ENCODE assay signal across 8 mouse cellular contexts in genomic region chrX:70384917-70385275, GRCm38 (mm10). TPM values are rescaled to one million over a fixed set of nuclear protein-coding genes. Genes with fewer than 3 reads are reported as not detected.
A peak's percentile ranks its signal among the peaks of the same experiment; 100 is the strongest.
DNase-seq lines count a peak whose midpoint lies in the region; ATAC-seq and TF ChIP-seq lines count a peak whose summit lies in the region.

No protein-coding gene starts in this region.

- WGBS in liver, adult 2 months = 36% methylated on average over 3 of the region's 3 CpGs
- WGBS in embryonic facial prominence, embryonic 13.5 days = 45% methylated on average over 3 of the region's 3 CpGs
- WGBS in intestine, embryonic 16.5 days = 53% methylated on average over 3 of the region's 3 CpGs
- 62% methylated on average over 3 of the region's 3 CpGs for WGBS in neural tube, embryonic 13.5 days

- H3K9ac ChIP-seq in liver, adult 2 months (ENCODE audit: low read depth, low read length) = no peak overlapping the region
- peak overlapping the region; percentile 73; the same call in 1 of the 2 replicates for H3K9ac ChIP-seq in embryonic facial prominence, embryonic 13.5 days
- peak overlapping the region; percentile 66 for H3K9ac ChIP-seq in intestine, embryonic 16.5 days (ENCODE audit: low read depth, low read length)
- peak overlapping the region; percentile 76 for H3K9ac ChIP-seq in neural tube, embryonic 13.5 days

- H3K27ac ChIP-seq in liver, adult 2 months (replicated peaks; ENCODE audit: insufficient read depth, low read depth, low read length) = peak overlapping the region; percentile 91
- peak overlapping the region; percentile 87 for H3K27ac ChIP-seq in embryonic facial prominence, embryonic 13.5 days
- peak overlapping the region; percentile 82 for H3K27ac ChIP-seq in intestine, embryonic 16.5 days (ENCODE audit: low read length)
- H3K27ac ChIP-seq in neural tube, embryonic 13.5 days (replicated peaks) = peak overlapping the region; percentile 79; the same call in 1 of the 2 replicates

- no peaks in the 10 kb centered on the region for H3K27me3 ChIP-seq in liver, adult 2 months (ENCODE audit: control insufficient read depth, insufficient read depth, low read length)
- H3K27me3 ChIP-seq in embryonic facial prominence, embryonic 13.5 days = no peaks in the 10 kb centered on the region
- no peaks in the 10 kb centered on the region for H3K27me3 ChIP-seq in intestine, embryonic 16.5 days (replicated peaks; ENCODE audit: control insufficient read depth, insufficient read depth, low read length)
- no peaks in the 10 kb centered on the region for H3K27me3 ChIP-seq in neural tube, embryonic 13.5 days

- no peaks in the 10 kb centered on the region for H3K9me3 ChIP-seq in embryonic facial prominence, embryonic 13.5 days
- H3K9me3 ChIP-seq in intestine, embryonic 16.5 days (ENCODE audit: control insufficient read depth, low read length) = no peaks in the 10 kb centered on the region
- no peaks in the 10 kb centered on the region for H3K9me3 ChIP-seq in neural tube, embryonic 13.5 days

- H3K4me3 ChIP-seq in liver, adult 2 months (ENCODE audit: insufficient read depth, low read depth, low read length) = peak overlapping the region; percentile 75; the same call in 1 of the 2 replicates
- H3K4me3 ChIP-seq in embryonic facial prominence, embryonic 13.5 days = peak overlapping the region; percentile 51
- peak overlapping the region; percentile 58 for H3K4me3 ChIP-seq in intestine, embryonic 16.5 days (ENCODE audit: low read length)
- peak overlapping the region; percentile 50 for H3K4me3 ChIP-seq in neural tube, embryonic 13.5 days

- no peaks in the 10 kb centered on the region for H3K79me2 ChIP-seq in liver, adult 2 months (ENCODE audit: control insufficient read depth, insufficient read depth, low read length)

- peaks cover 6% of the 10 kb centered on the region; the same call in 1 of the 2 replicates for H3K4me1 ChIP-seq in liver, adult 2 months (ENCODE audit: control insufficient read depth, insufficient read depth, low read length)
- H3K4me1 ChIP-seq in embryonic facial prominence, embryonic 13.5 days = peaks cover 5% of the 10 kb centered on the region; the same call in 1 of the 2 replicates
- H3K4me1 ChIP-seq in intestine, embryonic 16.5 days (ENCODE audit: control insufficient read depth, insufficient read depth, low read length) = 0 out of 2 replicates have a peak, but pooled peaks cover 3% of the 10 kb centered on the region
- H3K4me1 ChIP-seq in neural tube, embryonic 13.5 days (replicated peaks) = peaks cover 9% of the 10 kb centered on the region

- ATAC-seq in embryonic facial prominence, embryonic 13.5 days (ENCODE audit: insufficient number of reproducible peaks, insufficient read depth, low FRiP score, low TSS enrichment, low read depth) = peak; percentile 12; the same call in 1 of the 2 replicates
- peak; percentile 28; the same call in 1 of the 2 replicates for ATAC-seq in intestine, embryonic 16.5 days
- no peak for ATAC-seq in neural tube, embryonic 13.5 days (ENCODE audit: low read depth)

- peak overlapping the region; percentile 53 for H3K4me2 ChIP-seq in embryonic facial prominence, embryonic 13.5 days
- H3K4me2 ChIP-seq in intestine, embryonic 16.5 days (ENCODE audit: low read depth, low read length) = peak overlapping the region; percentile 48
- H3K4me2 ChIP-seq in neural tube, embryonic 13.5 days = peak overlapping the region; percentile 56

- TF ChIP-seq POLR2A in liver, adult 2 months (IDR thresholded peaks at IDR 0.05; ENCODE audit: extremely low read depth, insufficient read depth, low read length) = no peak

- TF ChIP-seq CTCF in liver, adult 2 months (IDR thresholded peaks at IDR 0.05; ENCODE audit: low read depth, low read length) = no peak

- H3K36me3 ChIP-seq in liver, adult 2 months (ENCODE audit: control insufficient read depth, insufficient read depth, low read length) = no peaks in the 10 kb centered on the region; the same call in 1 of the 2 replicates
- H3K36me3 ChIP-seq in embryonic facial prominence, embryonic 13.5 days = peaks cover 11% of the 10 kb centered on the region
- H3K36me3 ChIP-seq in intestine, embryonic 16.5 days (ENCODE audit: control insufficient read depth, insufficient read depth, low read length) = peaks cover 2% of the 10 kb centered on the region; the same call in 1 of the 2 replicates
- H3K36me3 ChIP-seq in neural tube, embryonic 13.5 days = no peaks in the 10 kb centered on the region

- no peak for DNase-seq in liver, adult 2 months (ENCODE audit: extremely low read depth, low read depth, low spot score)
- no peak for DNase-seq in liver
- DNase-seq in cerebellum, adult 18-20 months = no peak
- no peak for DNase-seq in urinary bladder, postnatal 36 days (ENCODE audit: low spot score in 2 of 2)
- no peak for DNase-seq in cerebellum, postnatal 36 days

RNA-seq across cellular contexts. Expression of gene 1110012L19Rik, which starts 0.8 kb away (rescaled TPM):
- total RNA-seq in liver, adult 2 months (2014; rRNA removed) = 19.7 and 23.0 TPM in 2 replicates
- 6.0 and 6.7 TPM in 2 replicates for polyA plus RNA-seq in liver, adult 2 months (2012; rRNA removed)
- polyA plus RNA-seq in embryonic facial prominence, embryonic 13.5 days (2015; fragmentation: Nextera tagmentation; extraction: Ambion mirVana) = 29.5 and 35.2 TPM in 2 replicates
- 27.7 and 28.6 TPM in 2 replicates for polyA plus RNA-seq in intestine, embryonic 16.5 days (2015; fragmentation: Nextera tagmentation; extraction: Ambion mirVana)
- polyA plus RNA-seq in neural tube, embryonic 13.5 days (2015; fragmentation: Nextera tagmentation; extraction: Ambion mirVana) = 36.1 and 42.6 TPM in 2 replicates

RNA-seq across cellular contexts. Expression of gene Ids, which starts 20.0 kb away (rescaled TPM):
- 5.0 and 7.8 TPM in 2 replicates for total RNA-seq in liver, adult 2 months (2014; rRNA removed)
- 6.4 and 7.4 TPM in 2 replicates for polyA plus RNA-seq in liver, adult 2 months (2012; rRNA removed)
- 4.4 and 5.5 TPM in 2 replicates for polyA plus RNA-seq in embryonic facial prominence, embryonic 13.5 days (2015; fragmentation: Nextera tagmentation; extraction: Ambion mirVana)
- polyA plus RNA-seq in intestine, embryonic 16.5 days (2015; fragmentation: Nextera tagmentation; extraction: Ambion mirVana) = 1.9 and 2.1 TPM in 2 replicates
- polyA plus RNA-seq in neural tube, embryonic 13.5 days (2015; fragmentation: Nextera tagmentation; extraction: Ambion mirVana) = 11.0 and 11.9 TPM in 2 replicates
